Mouse (Mus musculus): ENCODE data around the gene Abi2.

GRCm38 (mm10) chr1:60489660-60490059 is 80.2 kb downstream of the Abi2 start:
- TF ChIP-seq CTCF (conservative IDR thresholded peaks at IDR 0.05; ENCODE audit: low read length): no peak
- no peak for TF ChIP-seq NANOG (IDR thresholded peaks at IDR 0.05; ENCODE audit: borderline replicate concordance, low read length)

Measured in E14TG2a.4 (cell line).